Mouse (Mus musculus): ENCODE measurements at regions not wholly inside any gene's neighbourhood (a gene's known extent, or its start where the extent isn't known, plus 50 kb on each side); places are given as distances from the start of the nearest gene placed in this dataset.

- H3K4me2 ChIP-seq (ENCODE audit: low read depth, low read length) = no peak overlapping the region
- H3K9me3 ChIP-seq (ENCODE audit: low read length) = no peaks in the 10 kb centered on the region
- H3K36me3 ChIP-seq (replicated peaks; ENCODE audit: insufficient read depth, low read length) = no peaks in the 10 kb centered on the region
- H3K9ac ChIP-seq (replicated peaks) = no peak overlapping the region
- ATAC-seq (no peak), DNase-seq (no peak)
- H3K27ac ChIP-seq (ENCODE audit: low read depth) = no peak overlapping the region
- 57% methylated on average over 14 of the region's 14 CpGs for WGBS (ENCODE audit: insufficient replicate concordance)
- no peaks in the 10 kb centered on the region for H3K4me1 ChIP-seq (ENCODE audit: insufficient read depth)
- no peak overlapping the region for H3K4me3 ChIP-seq (ENCODE audit: low read depth, low read length)
- H3K27me3 ChIP-seq (ENCODE audit: insufficient read depth, low read length) = peaks cover 4% of the 10 kb centered on the region; the same call in 1 of the 2 replicates
- TF ChIP-seq CTCF (IDR thresholded peaks at IDR 0.05; ENCODE audit: low read depth) (no peak), EP300 (IDR thresholded peaks at IDR 0.05; ENCODE audit: low read depth) (no peak)
These were observed 53.7 kb upstream of the Cpm start for GRCm38 (mm10) chr10:117575404-117576153.

GRCm38 (mm10) chr10:117574915-117575314, 54.4 kb upstream of the Cpm start:
- Histone ChIP-seq H3K36me3 (replicated peaks; ENCODE audit: insufficient read depth, low read length) (no peaks in the 10 kb centered on the region), H3K27ac (ENCODE audit: low read depth) (no peak overlapping the region), H3K27me3 (ENCODE audit: insufficient read depth, low read length) (peaks cover 4% of the 10 kb centered on the region; the same call in 1 of the 2 replicates), H3K4me2 (ENCODE audit: low read depth, low read length) (no peak overlapping the region), H3K4me1 (ENCODE audit: insufficient read depth) (no peaks in the 10 kb centered on the region), H3K9ac (replicated peaks) (no peak overlapping the region), H3K9me3 (ENCODE audit: low read length) (no peaks in the 10 kb centered on the region), H3K4me3 (ENCODE audit: low read depth, low read length) (no peak overlapping the region)
- TF ChIP-seq EP300 (IDR thresholded peaks at IDR 0.05; ENCODE audit: low read depth) (no peak), CTCF (IDR thresholded peaks at IDR 0.05; ENCODE audit: low read depth) (no peak)
- no peak for DNase-seq
- ATAC-seq = no peak
- 90% methylated on average over 3 of the region's 3 CpGs for WGBS (ENCODE audit: insufficient replicate concordance)

- H3K27ac ChIP-seq (ENCODE audit: low read depth) = no peak overlapping the region
- peaks cover 4% of the 10 kb centered on the region; the same call in 1 of the 2 replicates for H3K27me3 ChIP-seq (ENCODE audit: insufficient read depth, low read length)
- no peak overlapping the region for H3K4me3 ChIP-seq (ENCODE audit: low read depth, low read length)
- ATAC-seq = no peak
- H3K9ac ChIP-seq (replicated peaks) = no peak overlapping the region
- DNase-seq = no peak
- no peaks in the 10 kb centered on the region for H3K9me3 ChIP-seq (ENCODE audit: low read length)
- H3K4me2 ChIP-seq (ENCODE audit: low read depth, low read length) = no peak overlapping the region
- no peaks in the 10 kb centered on the region for H3K36me3 ChIP-seq (replicated peaks; ENCODE audit: insufficient read depth, low read length)
- TF ChIP-seq EP300 (IDR thresholded peaks at IDR 0.05; ENCODE audit: low read depth) (no peak), CTCF (IDR thresholded peaks at IDR 0.05; ENCODE audit: low read depth) (no peak)
- 77% methylated on average over 6 of the region's 6 CpGs for WGBS (ENCODE audit: insufficient replicate concordance)
- H3K4me1 ChIP-seq (ENCODE audit: insufficient read depth) = no peaks in the 10 kb centered on the region
These were observed 55.1 kb upstream of the Cpm start for GRCm38 (mm10) chr10:117574056-117574727.

- DNase-seq = no peak
- Histone ChIP-seq H3K4me1 (ENCODE audit: insufficient read depth) (no peaks in the 10 kb centered on the region), H3K27ac (ENCODE audit: low read depth) (no peak overlapping the region), H3K4me3 (ENCODE audit: low read depth, low read length) (no peak overlapping the region), H3K27me3 (ENCODE audit: insufficient read depth, low read length) (peaks cover 4% of the 10 kb centered on the region; the same call in 1 of the 2 replicates), H3K9me3 (ENCODE audit: low read length) (no peaks in the 10 kb centered on the region), H3K4me2 (ENCODE audit: low read depth, low read length) (no peak overlapping the region), H3K36me3 (replicated peaks; ENCODE audit: insufficient read depth, low read length) (no peaks in the 10 kb centered on the region), H3K9ac (replicated peaks) (no peak overlapping the region)
- TF ChIP-seq CTCF (IDR thresholded peaks at IDR 0.05; ENCODE audit: low read depth) (no peak), EP300 (IDR thresholded peaks at IDR 0.05; ENCODE audit: low read depth) (no peak)
- WGBS (ENCODE audit: insufficient replicate concordance) = 83% methylated on average over 3 of the region's 3 CpGs
- ATAC-seq = no peak
These were observed 55.8 kb upstream of the Cpm start for GRCm38 (mm10) chr10:117573596-117573850.

GRCm38 (mm10) chr10:117572746-117573595, 56.3 kb upstream of the Cpm start:
- Histone ChIP-seq H3K27me3 (ENCODE audit: insufficient read depth, low read length) (peaks cover 4% of the 10 kb centered on the region; the same call in 1 of the 2 replicates), H3K9me3 (ENCODE audit: low read length) (no peaks in the 10 kb centered on the region), H3K36me3 (replicated peaks; ENCODE audit: insufficient read depth, low read length) (no peaks in the 10 kb centered on the region), H3K27ac (ENCODE audit: low read depth) (no peak overlapping the region), H3K9ac (replicated peaks) (no peak overlapping the region), H3K4me2 (ENCODE audit: low read depth, low read length) (no peak overlapping the region), H3K4me3 (ENCODE audit: low read depth, low read length) (no peak overlapping the region), H3K4me1 (ENCODE audit: insufficient read depth) (no peaks in the 10 kb centered on the region)
- WGBS (ENCODE audit: insufficient replicate concordance) = 77% methylated on average over 13 of the region's 13 CpGs
- DNase-seq (no peak), ATAC-seq (no peak)
- TF ChIP-seq EP300 (IDR thresholded peaks at IDR 0.05; ENCODE audit: low read depth) (no peak), CTCF (IDR thresholded peaks at IDR 0.05; ENCODE audit: low read depth) (no peak)
